Mouse (Mus musculus): ENCODE measurements around the gene Atp6ap2. TPM values are rescaled to one million over a fixed set of nuclear protein-coding genes. Genes with fewer than 3 reads are reported as not detected.

Atp6ap2 gene
- polyA plus RNA-seq, 2 experiments = 28.1 to 71.6 TPM

- Histone ChIP-seq H3K4me3 (replicated peaks; ENCODE audit: low read length) (no peak overlapping the region), H3K4me2 (replicated peaks; ENCODE audit: low read depth, low read length, severe bottlenecking) (no peak overlapping the region), H3K27ac (replicated peaks; ENCODE audit: low read depth, low read length) (no peak overlapping the region), H3K4me1 (ENCODE audit: control insufficient read depth, insufficient read depth, low read length) (no peaks in the 10 kb centered on the region), H3K27me3 (ENCODE audit: control insufficient read depth, insufficient read depth, low read length) (no peaks in the 10 kb centered on the region), H3K9me3 (ENCODE audit: control insufficient read depth, low read length) (no peaks in the 10 kb centered on the region), H3K36me3 (ENCODE audit: control insufficient read depth, insufficient read depth, low read length) (no peaks in the 10 kb centered on the region), H3K9ac (ENCODE audit: low read depth, low read length, severe bottlenecking) (no peak overlapping the region)
- DNase-seq (ENCODE audit: low spot score) = peak; percentile 21
- no peak for TF ChIP-seq POLR2A (IDR thresholded peaks at IDR 0.05; ENCODE audit: borderline replicate concordance, extremely low read depth, insufficient read depth, insufficient read length)
- ATAC-seq (ENCODE audit: low FRiP score, low read depth) = no peak
- 60% methylated on average over 12 of the region's 12 CpGs for WGBS
Observed at GRCm38 (mm10) chrX:12645531-12646304, 58.1 kb downstream of the Atp6ap2 start.

DNA sequence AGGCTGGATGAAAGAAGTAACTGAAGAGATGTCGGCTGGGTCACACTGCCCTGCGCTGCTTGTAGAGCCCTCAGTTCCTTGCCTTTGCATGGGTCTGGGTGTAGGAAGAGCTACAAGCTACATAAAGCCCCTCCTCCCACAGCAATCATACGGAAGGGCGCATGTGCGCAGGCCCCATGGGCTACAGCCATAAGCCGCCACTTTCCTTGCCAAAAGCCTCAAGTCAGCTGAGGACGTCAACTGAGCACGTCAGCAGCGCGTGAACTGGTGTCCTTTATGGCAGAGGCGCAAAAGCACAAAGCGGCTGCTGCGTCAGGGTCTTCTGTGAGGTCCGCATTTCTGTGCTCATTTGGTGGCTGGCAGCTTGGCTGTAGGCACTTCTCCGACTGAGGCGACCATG, 64.3 kb downstream of the Atp6ap2 start:
- H3K9me3 ChIP-seq (ENCODE audit: control insufficient read depth, low read length) = no peaks in the 10 kb centered on the region
- peaks cover 15% of the 10 kb centered on the region; the same call in 1 of the 2 replicates for H3K36me3 ChIP-seq (ENCODE audit: control insufficient read depth, insufficient read depth, low read length)
- H3K27me3 ChIP-seq (ENCODE audit: control insufficient read depth, insufficient read depth, low read length) = no peaks in the 10 kb centered on the region
- ATAC-seq (ENCODE audit: low FRiP score, low read depth) (no peak), DNase-seq (ENCODE audit: low spot score) (no peak)
- WGBS = 86% methylated on average over 16 of the region's 16 CpGs
- no peaks in the 10 kb centered on the region for H3K4me1 ChIP-seq (ENCODE audit: control insufficient read depth, insufficient read depth, low read length)
- H3K27ac ChIP-seq (replicated peaks; ENCODE audit: low read depth, low read length) = no peak overlapping the region
- no peak for TF ChIP-seq POLR2A (IDR thresholded peaks at IDR 0.05; ENCODE audit: borderline replicate concordance, extremely low read depth, insufficient read depth, insufficient read length)
- no peak overlapping the region for H3K4me3 ChIP-seq (replicated peaks; ENCODE audit: low read length)
- H3K9ac ChIP-seq (ENCODE audit: low read depth, low read length, severe bottlenecking) = no peak overlapping the region
- H3K4me2 ChIP-seq (replicated peaks; ENCODE audit: low read depth, low read length, severe bottlenecking) = no peak overlapping the region

GRCm38 (mm10) chrX:12653879-12654278, 66.3 kb downstream of the Atp6ap2 start:
- no peaks in the 10 kb centered on the region for H3K4me1 ChIP-seq (ENCODE audit: control insufficient read depth, insufficient read depth, low read length)
- ATAC-seq (ENCODE audit: low FRiP score, low read depth) (no peak), DNase-seq (ENCODE audit: low spot score) (no peak)
- no peak for TF ChIP-seq POLR2A (IDR thresholded peaks at IDR 0.05; ENCODE audit: borderline replicate concordance, extremely low read depth, insufficient read depth, insufficient read length)
- H3K36me3 ChIP-seq (ENCODE audit: control insufficient read depth, insufficient read depth, low read length) = peaks cover 23% of the 10 kb centered on the region
- H3K27me3 ChIP-seq (ENCODE audit: control insufficient read depth, insufficient read depth, low read length) = no peaks in the 10 kb centered on the region
- H3K9me3 ChIP-seq (ENCODE audit: control insufficient read depth, low read length) = no peaks in the 10 kb centered on the region
- WGBS = 83% methylated on average over 2 of the region's 2 CpGs
- no peak overlapping the region for H3K9ac ChIP-seq (ENCODE audit: low read depth, low read length, severe bottlenecking)
- H3K4me2 ChIP-seq (replicated peaks; ENCODE audit: low read depth, low read length, severe bottlenecking) = no peak overlapping the region
- H3K27ac ChIP-seq (replicated peaks; ENCODE audit: low read depth, low read length) = no peak overlapping the region
- no peak overlapping the region for H3K4me3 ChIP-seq (replicated peaks; ENCODE audit: low read length)

Other genes with a start within 250 kb of the Atp6ap2 start
- gene 1810030O07Rik, start 85.9 kb downstream of the Atp6ap2 start, polyA plus RNA-seq (2012; rRNA removed) = 26.1 and 29.2 TPM in 2 replicates
- 33.6 and 37.7 TPM in 2 replicates for gene 1810030O07Rik, start 85.9 kb downstream of the Atp6ap2 start, polyA plus RNA-seq (2014; fragmentation: Nextera tagmentation; extraction: Ambion mirVana)
- 27.8 and 34.5 TPM in 2 replicates for gene Med14, start 174.3 kb downstream of the Atp6ap2 start, polyA plus RNA-seq (2012; rRNA removed)
- 25.0 and 25.1 TPM in 2 replicates for gene Med14, start 174.3 kb downstream of the Atp6ap2 start, polyA plus RNA-seq (2014; fragmentation: Nextera tagmentation; extraction: Ambion mirVana)

Data from limb, embryonic 14.5 days (tissue).